Mouse (Mus musculus): ENCODE measurements at regions not wholly inside any gene's neighbourhood (a gene's known extent, or its start where the extent isn't known, plus 50 kb on each side); places are given as distances from the start of the nearest gene placed in this dataset.

DNA sequence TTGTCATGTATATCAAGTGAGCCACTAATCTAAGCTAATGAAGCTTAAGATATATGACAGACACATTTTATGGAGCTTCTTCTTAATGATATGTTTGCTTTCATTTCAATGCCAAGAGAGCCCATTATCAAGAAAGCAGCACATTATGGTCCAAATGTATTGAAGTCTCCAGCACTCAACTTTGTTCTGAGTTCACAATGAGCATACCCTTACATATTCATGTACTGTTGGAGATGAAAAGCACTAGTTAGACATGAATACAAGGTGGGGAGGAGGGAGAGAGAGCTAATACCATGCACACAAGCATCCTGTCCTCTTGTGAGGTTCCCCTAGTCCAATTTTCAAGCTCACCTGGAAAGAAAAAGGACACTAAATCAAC, 241.3 kb downstream of the Car8 start:
- Histone ChIP-seq H3K36me3 (replicated peaks in 1 of 2; ENCODE audit: control insufficient read depth in 1 of 2, insufficient read depth in 1 of 2, low read length in 1 of 2) (no peaks in the 10 kb centered on the region), H3K27me3 (replicated peaks) (no peaks in the 10 kb centered on the region), H3K4me3 (replicated peaks in 1 of 3; ENCODE audit: low read depth in 2 of 3, low read length in 2 of 3, poor library complexity in 1 of 3) (no peak overlapping the region), H3K4me2 (ENCODE audit: insufficient read depth, low read depth, poor library complexity, severe bottlenecking) (no peak overlapping the region), H3K27ac (ENCODE audit: insufficient read depth, low read depth) (no peak overlapping the region), H3K9me3 (replicated peaks; ENCODE audit: low read length) (peaks cover 3% of the 10 kb centered on the region), H3K9ac (ENCODE audit: insufficient read depth, low read depth) (no peak overlapping the region), H3K79me2 (replicated peaks; ENCODE audit: control insufficient read depth, extremely low read depth, insufficient read depth, poor library complexity, severe bottlenecking) (no peaks in the 10 kb centered on the region), H3K4me1 (ENCODE audit: control insufficient read depth in 1 of 2, insufficient read depth in 2 of 2) (peaks cover 0 to 8% of the 10 kb centered on the region in 2 experiments; a peak in 2 of 4 replicates)
- dilution Hi-C loops (cut with MboI; ENCODE audit: extremely low pct_ligation_motif_present, extremely low pct_unique_long_range_greater_than_20kb, low sequenced_read_pairs): no loop called here
- in situ Hi-C loops (cut with MboI; ENCODE audit: low pct_ligation_motif_present, low pct_unique_long_range_greater_than_20kb, low sequenced_read_pairs): loop anchor here (25.0 kb wide), 1 partner anchor 365 kb away; no protein-coding TSS in a partner anchor
- TF ChIP-seq GABPA (IDR thresholded peaks at IDR 0.05; ENCODE audit: insufficient replicate concordance, low read depth, low read length) (no peak), ZC3H11A (IDR thresholded peaks at IDR 0.05; ENCODE audit: low read depth, low read length) (no peak), ZKSCAN1 (IDR thresholded peaks at IDR 0.05; ENCODE audit: borderline replicate concordance, low read depth, low read length) (no peak), ZMIZ1 (IDR thresholded peaks at IDR 0.05; ENCODE audit: low read depth, low read length) (no peak), ELF1 (IDR thresholded peaks at IDR 0.05; ENCODE audit: low read depth, low read length) (no peak), RCOR1 (conservative IDR thresholded peaks at IDR 0.05; ENCODE audit: low read depth, low read length) (no peak), USF1 (IDR thresholded peaks at IDR 0.05; ENCODE audit: low read depth, low read length) (no peak), JUND (conservative IDR thresholded peaks at IDR 0.05; ENCODE audit: low read depth, low read length) (no peak), MAFK (IDR thresholded peaks at IDR 0.05; ENCODE audit: insufficient replicate concordance, low read length) (no peak), POLR2A (IDR thresholded peaks at IDR 0.05; ENCODE audit: low read depth, low read length) (no peak), BHLHE40 (IDR thresholded peaks at IDR 0.05; ENCODE audit: low read depth, low read length) (no peak), TBP (conservative IDR thresholded peaks at IDR 0.05; ENCODE audit: low read depth, low read length) (no peak), CHD1 (IDR thresholded peaks at IDR 0.05; ENCODE audit: low read depth, low read length) (no peak), ZNF384 (IDR thresholded peaks at IDR 0.05; ENCODE audit: low read depth, low read length) (no peak), JUN (IDR thresholded peaks at IDR 0.05; ENCODE audit: insufficient read depth, low read depth, low read length) (no peak), MAZ (IDR thresholded peaks at IDR 0.05; ENCODE audit: low read depth, low read length) (no peak)
- DNase-seq (ENCODE audit: extremely low read depth): no peak

DNA sequence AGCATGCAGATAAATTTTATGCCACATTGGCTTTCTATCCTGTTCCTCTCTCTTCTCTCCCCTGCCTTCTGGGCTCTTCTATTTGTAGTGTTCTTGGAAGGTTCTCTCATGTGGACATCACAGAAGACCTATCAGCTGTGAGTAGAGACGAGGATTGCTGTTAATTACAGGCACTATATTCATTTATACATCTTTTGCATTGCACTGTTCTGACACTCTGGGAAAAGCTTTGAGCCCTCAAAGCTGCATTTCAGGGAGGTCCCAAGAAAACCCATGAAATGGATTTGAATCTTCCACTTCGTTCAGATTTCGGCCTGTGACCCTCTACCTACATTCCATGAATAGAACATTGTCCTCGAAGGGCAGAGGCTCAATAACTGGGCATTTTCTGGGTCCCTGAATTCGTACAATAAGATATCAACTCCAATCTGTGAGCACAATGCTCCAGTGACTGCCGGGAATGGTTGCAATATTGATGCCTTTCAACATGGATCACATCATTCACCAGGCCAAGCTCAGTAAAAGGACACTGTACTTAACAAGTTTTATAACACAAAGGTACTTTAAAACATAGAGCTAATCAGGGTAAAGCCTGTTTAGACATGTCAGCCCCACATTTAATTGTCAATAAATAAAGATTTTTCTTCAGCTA, 241.8 kb downstream of the Car8 start:
- Histone ChIP-seq H3K4me3 (replicated peaks in 1 of 3; ENCODE audit: low read depth in 2 of 3, low read length in 2 of 3, poor library complexity in 1 of 3) (no peak overlapping the region), H3K27ac (ENCODE audit: insufficient read depth, low read depth) (no peak overlapping the region), H3K79me2 (replicated peaks; ENCODE audit: control insufficient read depth, extremely low read depth, insufficient read depth, poor library complexity, severe bottlenecking) (no peaks in the 10 kb centered on the region), H3K36me3 (replicated peaks in 1 of 2; ENCODE audit: control insufficient read depth in 1 of 2, insufficient read depth in 1 of 2, low read length in 1 of 2) (no peaks in the 10 kb centered on the region), H3K9ac (ENCODE audit: insufficient read depth, low read depth) (no peak overlapping the region), H3K4me2 (ENCODE audit: insufficient read depth, low read depth, poor library complexity, severe bottlenecking) (no peak overlapping the region), H3K9me3 (replicated peaks; ENCODE audit: low read length) (peaks cover 3% of the 10 kb centered on the region), H3K27me3 (replicated peaks) (no peaks in the 10 kb centered on the region), H3K4me1 (ENCODE audit: control insufficient read depth in 1 of 2, insufficient read depth in 2 of 2) (peaks cover 0 to 13% of the 10 kb centered on the region in 2 experiments; a peak in 2 of 4 replicates)
- in situ Hi-C loops (cut with MboI; ENCODE audit: low pct_ligation_motif_present, low pct_unique_long_range_greater_than_20kb, low sequenced_read_pairs): loop anchor here (25.0 kb wide), 1 partner anchor 365 kb away; no protein-coding TSS in a partner anchor
- TF ChIP-seq ZNF384 (IDR thresholded peaks at IDR 0.05; ENCODE audit: low read depth, low read length) (no peak), EP300 (IDR thresholded peaks at IDR 0.05; ENCODE audit: low read length) (no peak), KAT2A (IDR thresholded peaks at IDR 0.05; ENCODE audit: insufficient replicate concordance, low read length) (no peak)
- no peak for DNase-seq (ENCODE audit: extremely low read depth)
- dilution Hi-C loops (cut with MboI; ENCODE audit: extremely low pct_ligation_motif_present, extremely low pct_unique_long_range_greater_than_20kb, low sequenced_read_pairs): no loop called here

All from CH12.LX (cell line).